Comparison of ENCODE assay signal across 8 mouse cellular contexts in the genomic region with DNA sequence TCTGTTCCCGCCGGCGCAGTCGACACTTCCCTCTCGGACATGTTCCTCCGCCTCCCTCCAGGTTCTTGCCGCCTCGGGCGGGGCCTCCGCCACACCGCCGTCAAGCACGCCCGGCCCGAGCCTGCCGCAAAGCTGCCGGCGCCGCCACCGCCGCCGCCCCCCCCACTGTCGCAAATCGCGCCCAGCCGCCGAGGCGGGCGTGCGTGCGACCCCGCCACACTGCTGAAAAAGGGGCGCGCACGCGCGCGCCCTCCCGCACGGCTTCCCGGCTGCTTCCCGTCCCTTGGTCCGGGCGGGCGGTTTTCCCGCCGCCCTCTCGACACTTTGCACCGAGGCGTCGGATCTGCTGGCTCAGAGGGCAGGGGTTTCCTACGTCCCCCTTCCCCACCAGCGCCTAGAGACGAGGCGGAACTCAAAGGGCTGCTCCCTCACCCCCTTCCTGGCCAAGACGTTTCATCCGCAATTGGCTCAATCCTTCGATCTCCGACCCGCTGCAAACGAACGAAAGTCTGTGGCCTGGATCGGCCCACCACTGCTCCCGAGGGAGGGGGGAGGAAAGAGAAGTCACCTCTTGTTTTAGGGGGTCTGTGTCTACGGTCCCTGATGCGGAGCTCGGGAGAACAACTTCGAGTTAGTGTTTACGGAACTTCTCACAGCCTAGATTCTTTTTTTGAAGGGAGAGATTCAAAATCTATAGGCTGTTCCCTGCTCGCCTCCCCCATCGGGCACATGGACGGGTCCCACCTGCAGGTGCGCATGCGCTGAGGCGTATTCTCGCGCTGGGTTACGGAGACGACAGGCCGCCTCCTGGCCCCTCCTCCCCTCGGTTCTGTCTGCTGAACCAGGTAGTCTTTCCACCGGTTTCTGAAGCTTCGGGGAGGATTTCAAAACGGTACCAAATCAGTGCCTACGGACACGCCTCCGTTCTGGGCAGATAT. TPM values are rescaled to one million over a fixed set of nuclear protein-coding genes. Genes with fewer than 3 reads are reported as not detected.
DNase-seq lines count a peak whose midpoint lies in the region; ATAC-seq lines count a peak whose summit lies in the region.

Eed (minus strand) TSS at position 499 of the 938 bp plus-strand sequence.

- H3K9ac ChIP-seq in hindbrain, embryonic 15.5 days, result peak within 1 kb of the TSS; percentile 84

- no peaks in the 10 kb centered on the region for H3K9me3 ChIP-seq in hindbrain, embryonic 15.5 days

- WGBS in hindbrain, embryonic 15.5 days, result under 1% methylated on average over 87 of the region's 87 CpGs

- peaks cover 5% of the 10 kb centered on the region for H3K36me3 ChIP-seq in hindbrain, embryonic 15.5 days

- peaks cover 21% of the 10 kb centered on the region for H3K4me1 ChIP-seq in hindbrain, embryonic 15.5 days (replicated peaks)

- DNase-seq in R1 (ENCODE audit: low read depth, low spot score), result peak; percentile 96
- DNase-seq in cerebellum, postnatal 25 days, result peak; percentile 95 to 97
- peak; percentile 93 for DNase-seq in frontal cortex, postnatal 36 days (ENCODE audit: low spot score in 2 of 2)
- peak; percentile 90 for DNase-seq in left cerebral cortex, adult 11 months (ENCODE audit: low spot score)
- peak; percentile 97 to 98 for DNase-seq in lung, postnatal 4 days
- DNase-seq in retina, postnatal 7 days (ENCODE audit: low read depth, low spot score), result peak; percentile 91
- peak; percentile 92 for DNase-seq in urinary bladder, adult 2 months (ENCODE audit: low spot score)

- H3K4me2 ChIP-seq in hindbrain, embryonic 15.5 days, result peak within 1 kb of the TSS; percentile 93

- ATAC-seq in hindbrain, embryonic 15.5 days (ENCODE audit: low FRiP score, low read depth), result peak; percentile 93

- peak within 1 kb of the TSS; percentile 94 for H3K4me3 ChIP-seq in hindbrain, embryonic 15.5 days

- peak within 1 kb of the TSS; percentile 100 for H3K27ac ChIP-seq in hindbrain, embryonic 15.5 days (replicated peaks)

- no peaks in the 10 kb centered on the region for H3K27me3 ChIP-seq in hindbrain, embryonic 15.5 days

RNA-seq across cellular contexts. Expression of gene Eed, which starts in this region (rescaled TPM):
- 32.7 and 36.0 TPM in 2 replicates for polyA plus RNA-seq in hindbrain, embryonic 15.5 days (2015; fragmentation: Nextera tagmentation; extraction: Ambion mirVana)
- polyA plus RNA-seq in urinary bladder, adult 2 months (2012; rRNA removed), result 44.6 and 52.5 TPM in 2 replicates

Comparison
In these comparisons a context has a peak if more than half of its experiments do, and no peak if none do; other contexts are left out.
1. Peak in every context shown above with its lines: DNase-seq, ATAC-seq, H3K4me3 ChIP-seq and H3K27ac ChIP-seq.